Mouse (Mus musculus): Measurements from ENCODE around the gene Galr2. TPM values are rescaled to one million over a fixed set of nuclear protein-coding genes. Genes with fewer than 3 reads are reported as not detected.
A peak's percentile ranks its signal among the peaks of the same experiment; 100 is the strongest.
"Not testable (repeated sequence)": the region's sequence is repeated elsewhere in the genome, so short reads cannot be mapped to it uniquely, and the experiment has no call there.

Gene Galr2
- total RNA-seq, 2 experiments from 2014 or later, result not detected

DNA sequence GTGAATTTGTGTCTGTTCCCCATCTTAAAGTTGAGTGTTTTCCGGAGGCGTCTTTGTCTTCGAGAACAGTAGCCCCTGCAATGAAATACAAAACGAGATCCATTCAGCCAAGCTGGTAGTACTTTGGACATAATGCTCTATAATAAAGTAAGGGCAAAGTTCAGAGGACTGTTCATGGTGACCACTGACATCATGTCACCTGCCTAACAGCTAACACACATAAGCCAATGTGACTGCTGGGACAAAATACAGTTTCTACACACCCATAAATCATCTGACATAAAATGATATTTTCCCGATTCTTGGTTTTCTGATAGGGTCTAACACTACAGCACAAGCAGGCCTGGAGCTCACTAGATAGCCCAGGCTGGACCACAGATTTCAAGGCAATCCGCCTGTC is 12.4 kb upstream of the Galr2 start:
- DNase-seq, result no peak

DNA sequence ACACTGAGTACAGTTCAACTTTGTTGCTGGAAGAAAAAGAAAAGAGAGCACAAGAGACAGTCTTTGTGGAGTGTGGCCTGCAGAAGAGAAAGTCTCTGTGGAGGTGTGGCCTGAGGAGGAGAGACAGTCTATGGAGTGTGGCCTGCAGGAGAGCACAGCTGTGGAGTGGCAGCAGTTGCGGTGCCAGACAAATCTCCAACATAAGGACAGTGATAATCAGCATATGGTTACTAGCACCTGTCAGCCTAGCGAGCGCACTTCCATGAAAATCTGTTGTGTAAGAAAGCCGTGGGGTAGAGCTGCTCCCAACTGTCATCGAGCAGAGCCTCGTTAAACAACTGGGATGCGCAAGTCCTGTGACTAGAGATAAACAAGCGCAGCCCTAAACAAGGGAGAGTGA is 11.2 kb upstream of the Galr2 start:
- DNase-seq, result no peak
- intact Hi-C loops (cut with DNase I), result no loop called here

More for the DNA sequence above, 12.4 kb upstream of the Galr2 start:
- intact Hi-C loops (cut with DNase I), result no loop called here

DNA sequence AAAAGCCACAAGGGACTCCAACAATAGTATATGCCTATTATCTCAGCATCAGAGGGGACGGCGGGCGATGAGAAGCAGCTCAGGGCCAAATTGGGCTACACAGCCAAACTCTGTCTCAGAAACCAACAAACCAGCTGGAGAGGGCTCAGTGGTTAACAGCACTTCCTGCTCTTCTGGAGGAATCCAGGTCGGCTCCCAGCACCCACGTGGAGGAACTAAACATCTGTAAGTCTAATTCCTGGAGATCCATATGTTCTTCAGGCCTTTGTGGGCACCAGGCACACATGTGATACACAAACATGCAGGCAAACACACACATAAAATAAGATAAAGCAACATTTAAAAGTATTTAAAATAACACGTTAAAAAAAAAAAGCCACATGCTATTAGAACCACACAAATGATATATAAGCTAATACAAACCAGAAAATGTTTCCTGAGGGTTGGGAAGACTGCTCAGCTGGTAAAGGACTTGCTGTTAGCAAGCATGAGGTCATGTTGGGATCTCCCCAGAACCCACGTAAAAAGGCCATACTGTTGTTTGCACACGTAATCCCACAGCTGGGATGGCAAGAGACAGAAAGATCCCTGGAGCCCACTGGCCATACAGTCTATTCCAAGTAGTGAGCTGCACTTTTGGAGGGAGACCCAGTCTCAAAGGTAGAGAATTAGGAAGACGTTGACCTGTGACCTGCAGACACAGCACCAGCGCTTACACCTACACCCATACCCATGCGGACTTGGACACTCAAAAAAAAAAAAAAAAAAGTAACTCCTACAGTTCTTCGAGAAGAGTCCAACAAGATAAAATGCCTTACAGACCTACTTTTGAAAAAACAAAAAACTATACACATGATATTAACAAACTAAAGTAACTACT is 7.9 kb upstream of the Galr2 start:
- intact Hi-C loops (cut with DNase I), result loop anchor here (5.0 kb wide), 1 partner anchor 106 kb away; the partner anchor contains the start of gene Fbf1
- DNase-seq, result no peak

DNA sequence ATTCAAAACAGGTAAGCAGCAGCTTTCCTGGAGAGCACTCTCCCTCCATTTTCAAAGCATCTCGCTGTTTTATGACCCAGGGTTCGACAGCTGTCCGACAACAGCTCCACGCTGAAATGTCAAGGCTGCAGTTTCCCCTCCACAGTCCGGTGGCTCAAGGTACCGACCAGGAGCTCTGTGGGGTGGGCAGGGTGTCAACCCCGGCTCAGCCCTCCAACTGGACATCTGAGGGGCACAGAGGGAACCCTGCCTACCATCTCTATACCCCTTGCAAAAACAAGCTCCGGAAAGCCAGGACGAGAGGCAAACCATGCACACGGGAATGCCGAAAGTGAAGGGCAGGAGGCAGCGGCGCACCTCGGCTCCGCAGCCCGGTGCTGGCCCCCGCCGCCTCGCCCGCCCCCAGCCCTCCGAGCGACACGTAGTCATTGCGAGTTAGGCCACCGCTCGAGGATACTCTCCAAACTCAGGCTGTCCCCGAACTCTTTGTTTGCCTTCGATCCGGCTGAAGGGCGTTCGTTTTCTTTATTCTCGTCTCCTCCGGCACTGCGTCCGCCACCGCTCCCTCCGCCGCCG is 7.2 kb upstream of the Galr2 start:
- intact Hi-C loops (cut with DNase I), result loop anchor here (2.0 to 5.0 kb wide), 2 partner anchors 33 to 106 kb away; partner anchors contain the start of genes Exoc7 and Fbf1
- no peak for DNase-seq

DNA sequence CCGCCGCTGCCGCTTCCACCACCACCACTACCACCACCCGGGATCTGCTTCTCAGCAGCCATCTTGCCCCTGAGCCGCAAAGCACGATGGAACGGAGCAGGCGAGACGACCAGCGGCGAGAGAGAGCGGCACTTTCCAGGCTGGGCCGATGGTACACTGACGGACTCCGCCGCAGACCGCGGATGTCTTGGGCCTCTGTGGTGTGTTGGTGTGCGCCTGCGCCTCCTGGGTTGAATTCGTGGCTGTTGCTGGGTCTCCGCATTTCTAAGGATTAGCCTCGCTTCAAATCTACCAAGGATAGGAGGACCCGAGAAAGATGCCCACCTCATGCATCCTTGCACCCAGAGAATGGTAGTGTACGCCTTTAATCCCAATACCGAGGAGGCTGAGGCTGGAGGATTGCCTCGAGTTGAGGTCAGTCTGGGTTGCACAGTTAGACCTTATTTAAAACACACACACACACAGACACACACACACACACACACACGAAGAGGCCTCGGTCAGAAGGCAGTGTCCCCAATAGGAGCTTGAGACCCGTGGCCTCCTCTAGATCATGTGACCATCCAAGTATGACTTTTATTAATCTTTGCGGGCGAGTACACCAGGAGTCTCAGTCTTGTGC is 6.6 kb upstream of the Galr2 start, which contains the start of gene Srp68:
TSS of gene Srp68 (minus strand) at position 173 of the 622 bp plus-strand sequence.
- intact Hi-C loops (cut with DNase I), result loop anchor here (2.0 to 5.0 kb wide), 2 partner anchors 33 to 107 kb away; partner anchors contain the start of genes Exoc7 and Fbf1
- DNase-seq, result peak; percentile 92 to 93

DNA sequence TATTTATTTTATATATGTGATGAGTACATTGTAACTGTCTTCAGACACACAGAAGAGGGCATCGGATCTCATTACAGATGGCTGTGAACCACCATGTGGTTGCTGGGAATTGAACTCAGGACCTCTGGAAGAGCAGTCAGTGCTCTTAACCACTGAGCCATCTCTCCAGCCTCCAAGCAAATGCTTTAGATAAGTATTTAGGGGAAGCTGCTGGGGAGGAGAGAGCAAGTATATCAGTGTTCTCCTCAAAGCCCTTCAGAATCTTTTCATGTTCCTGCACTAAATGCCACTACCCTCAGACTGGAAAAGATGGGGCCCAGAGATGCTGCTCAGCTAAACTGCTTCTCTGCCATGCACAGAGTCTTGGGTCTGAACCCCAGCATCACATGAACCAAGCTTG is 3.6 kb upstream of the Galr2 start:
- DNase-seq; intact Hi-C loops (cut with DNase I): not testable (repeated sequence)

DNA sequence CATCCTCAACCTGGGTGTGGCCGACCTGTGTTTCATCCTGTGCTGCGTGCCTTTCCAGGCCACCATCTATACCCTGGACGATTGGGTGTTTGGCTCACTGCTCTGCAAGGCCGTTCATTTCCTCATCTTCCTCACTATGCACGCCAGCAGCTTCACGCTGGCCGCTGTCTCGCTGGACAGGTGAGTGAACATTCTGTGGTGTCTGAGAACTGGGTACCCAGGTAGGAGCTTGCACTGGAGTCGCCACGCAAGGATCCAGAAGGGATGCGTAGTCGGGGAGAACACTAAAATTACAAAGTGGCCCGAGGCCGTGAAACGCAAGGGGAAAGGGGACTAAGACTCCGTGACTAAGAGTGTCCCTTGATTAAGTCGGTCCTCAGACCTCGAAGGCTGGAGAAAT is 932 bp downstream of the Galr2 start:
- no peak for DNase-seq
- intact Hi-C loops (cut with DNase I), result no loop called here

DNA sequence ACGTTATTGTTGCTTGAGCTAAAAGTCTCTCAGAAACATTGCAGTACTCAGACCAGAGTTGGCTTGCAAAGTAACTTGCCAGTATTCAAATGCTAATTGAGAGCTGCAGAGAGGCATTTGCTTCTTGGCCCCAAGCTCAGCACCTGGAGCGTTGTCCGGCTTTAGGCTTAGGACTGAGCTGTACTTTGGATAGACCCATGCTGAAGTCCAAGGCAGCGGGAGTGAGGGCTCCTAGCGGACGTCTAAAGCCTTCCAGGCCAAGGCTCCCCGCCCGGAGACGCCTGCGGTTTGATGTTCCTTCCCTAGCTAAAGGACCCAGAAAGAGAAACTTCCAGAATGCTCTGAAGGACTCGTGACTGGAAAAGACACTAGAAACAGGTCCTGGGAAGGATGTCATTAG is 1.4 kb downstream of the Galr2 start:
- no peak for DNase-seq
- intact Hi-C loops (cut with DNase I), result no loop called here

DNA sequence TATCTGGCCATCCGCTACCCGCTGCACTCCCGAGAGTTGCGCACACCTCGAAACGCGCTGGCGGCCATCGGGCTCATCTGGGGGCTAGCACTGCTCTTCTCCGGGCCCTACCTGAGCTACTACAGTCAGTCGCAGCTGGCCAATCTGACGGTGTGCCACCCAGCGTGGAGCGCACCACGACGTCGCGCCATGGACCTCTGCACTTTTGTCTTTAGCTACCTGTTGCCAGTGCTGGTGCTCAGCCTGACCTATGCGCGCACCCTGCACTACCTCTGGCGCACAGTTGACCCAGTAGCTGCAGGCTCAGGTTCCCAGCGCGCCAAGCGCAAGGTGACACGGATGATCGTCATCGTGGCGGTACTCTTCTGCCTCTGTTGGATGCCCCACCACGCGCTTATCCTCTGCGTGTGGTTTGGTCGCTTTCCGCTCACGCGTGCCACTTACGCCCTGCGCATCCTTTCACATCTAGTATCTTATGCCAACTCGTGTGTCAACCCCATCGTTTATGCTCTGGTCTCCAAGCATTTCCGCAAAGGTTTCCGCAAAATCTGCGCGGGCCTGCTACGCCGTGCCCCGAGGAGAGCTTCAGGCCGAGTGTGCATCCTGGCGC is 2.3 kb downstream of the Galr2 start:
- DNase-seq, result no peak
- intact Hi-C loops (cut with DNase I), result no loop called here

DNA sequence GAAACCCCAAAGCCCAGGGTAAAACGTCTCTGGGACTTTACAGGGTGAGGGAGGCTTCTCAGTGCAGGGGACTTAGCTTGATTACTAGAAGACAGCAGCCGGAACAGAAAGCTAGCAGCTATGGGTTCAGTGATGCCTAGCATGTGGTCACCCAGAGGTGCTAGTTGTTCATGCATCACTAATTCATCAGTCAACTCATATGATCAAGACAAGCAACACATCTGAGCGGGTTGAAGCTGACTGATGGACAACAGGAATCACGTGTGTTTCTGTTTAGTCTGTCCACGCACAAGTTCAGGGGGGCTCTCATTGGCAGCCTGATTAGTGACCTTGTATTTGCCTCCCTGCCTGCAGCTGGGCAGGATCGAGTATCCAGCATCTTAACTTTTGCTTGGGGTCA is 3.2 kb downstream of the Galr2 start:
- DNase-seq, result no peak
- intact Hi-C loops (cut with DNase I), result no loop called here

DNA sequence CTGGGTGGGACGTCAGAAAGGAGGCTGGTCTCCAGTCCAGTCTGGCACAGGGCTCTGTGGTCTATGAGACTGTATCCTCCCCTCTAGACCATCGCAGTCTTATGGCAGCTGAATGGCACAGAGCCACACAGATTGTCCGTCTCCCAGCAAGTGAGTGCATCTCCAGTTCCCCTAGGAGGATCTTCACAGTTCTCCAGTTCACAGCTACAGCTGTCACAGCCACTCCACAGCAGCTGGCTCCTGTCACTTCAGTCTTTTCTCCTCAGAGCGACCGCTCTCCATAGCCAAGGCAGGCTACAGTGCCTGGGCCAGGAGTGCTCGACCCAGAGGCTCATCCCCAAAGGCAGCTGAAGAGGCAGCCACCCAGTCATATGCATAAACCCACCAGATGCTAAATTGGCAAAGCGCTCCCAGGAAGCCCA is 5.0 kb downstream of the Galr2 start:
- DNase-seq, result peak in 1 of 2 experiments; percentile 23
- intact Hi-C loops (cut with DNase I), result no loop called here

DNA sequence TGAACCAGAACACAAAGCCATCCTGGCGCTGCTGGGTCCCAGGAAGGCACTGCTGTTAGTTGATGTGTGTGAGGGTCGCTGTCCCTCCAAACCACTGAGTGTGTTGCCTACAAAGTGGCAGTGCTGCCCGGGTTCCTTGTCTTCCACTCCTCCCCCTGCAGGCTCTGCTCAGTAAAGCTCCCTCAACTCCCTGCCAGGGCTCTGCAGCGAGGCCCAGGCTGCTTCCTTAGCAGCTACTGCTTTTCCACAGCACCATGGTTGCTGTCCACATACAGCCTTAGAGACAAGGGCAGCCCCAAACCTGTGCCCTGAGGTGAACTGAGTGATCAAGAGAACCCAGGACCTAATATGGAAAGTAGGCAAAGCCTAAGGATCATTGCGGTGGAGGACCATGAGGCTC is 6.6 kb downstream of the Galr2 start:
- no peak for DNase-seq
- intact Hi-C loops (cut with DNase I), result no loop called here

DNA sequence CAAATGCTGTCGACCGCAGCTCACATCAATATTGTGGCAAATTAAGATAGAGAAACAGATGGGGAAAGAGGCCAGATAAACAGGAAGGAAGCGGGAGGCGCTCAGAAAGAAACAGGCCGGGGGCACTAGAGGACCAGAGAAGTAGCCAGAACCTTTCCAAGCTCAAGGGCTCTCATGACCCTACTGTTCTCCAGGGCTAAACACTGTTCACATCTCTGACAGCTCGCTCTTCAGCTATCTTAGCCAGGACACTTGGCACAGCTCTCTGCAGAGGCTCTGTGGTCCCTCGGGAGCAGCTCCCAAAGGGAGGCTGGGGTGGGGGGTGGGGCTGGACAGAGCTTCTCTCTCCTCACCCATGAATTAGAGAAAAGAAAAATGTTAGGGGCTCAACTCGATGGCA is 9.8 kb downstream of the Galr2 start:
- no peak for DNase-seq
- intact Hi-C loops (cut with DNase I), result loop anchor here (5.0 kb wide), 1 partner anchor 153 kb away; the partner anchor contains the start of gene Mrpl38

DNA sequence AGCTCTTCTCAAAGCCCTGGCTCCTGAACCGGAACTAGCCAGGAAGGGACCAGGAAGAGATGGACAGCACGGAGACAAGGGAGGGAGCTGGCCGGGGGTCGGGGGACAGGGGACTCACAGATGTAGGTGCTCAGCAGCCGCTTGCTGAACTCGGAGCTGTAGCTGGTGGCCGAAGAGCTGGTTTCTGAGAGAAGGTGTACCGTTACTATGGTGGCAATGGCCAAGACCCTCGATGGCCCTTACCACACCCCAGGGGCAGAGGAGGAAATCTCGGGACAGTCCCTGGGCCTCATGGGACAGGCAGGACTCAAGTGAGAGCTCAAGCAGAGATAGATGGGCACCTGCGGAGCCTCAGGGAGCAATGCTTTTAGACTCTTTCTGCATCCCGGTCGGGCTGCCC is 11.7 kb downstream of the Galr2 start:
- intact Hi-C loops (cut with DNase I), result loop anchor here (5.0 kb wide), 1 partner anchor 155 kb away; the partner anchor contains the start of gene Mrpl38
- DNase-seq, result no peak

DNA sequence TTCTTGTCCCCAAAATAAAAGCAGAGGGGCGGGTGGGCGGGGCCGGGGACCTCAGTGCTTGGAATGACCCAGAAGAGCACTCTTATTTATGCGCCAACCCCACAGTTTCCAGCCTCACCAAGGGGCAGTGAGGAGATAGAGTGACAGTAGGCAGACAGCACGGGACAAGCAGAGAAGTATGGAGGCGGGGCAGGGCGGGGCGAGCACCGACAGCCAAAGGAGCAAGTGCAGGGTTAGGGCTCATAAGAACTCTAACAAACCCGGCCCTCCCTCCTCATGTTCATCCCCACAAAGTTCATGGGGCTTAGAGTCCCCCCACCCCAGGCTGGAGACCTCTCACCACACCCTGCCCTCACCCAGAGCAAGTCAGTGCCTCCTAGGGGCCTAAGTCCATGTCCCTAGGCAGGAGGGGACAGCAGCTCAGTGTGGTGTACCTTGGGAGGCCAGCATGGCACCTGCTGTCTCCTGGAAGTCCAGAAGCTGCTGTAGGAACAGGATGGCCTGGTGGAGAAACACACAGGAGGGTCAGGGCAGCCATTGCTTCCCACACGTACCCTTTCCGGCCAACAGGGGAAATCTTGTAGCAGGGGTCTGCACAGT is 12.9 kb downstream of the Galr2 start:
- no peak for DNase-seq
- intact Hi-C loops (cut with DNase I), result loop anchor here (1.0 to 5.0 kb wide), 2 partner anchors 67 to 156 kb away; partner anchors contain the start of gene Mrpl38

DNA sequence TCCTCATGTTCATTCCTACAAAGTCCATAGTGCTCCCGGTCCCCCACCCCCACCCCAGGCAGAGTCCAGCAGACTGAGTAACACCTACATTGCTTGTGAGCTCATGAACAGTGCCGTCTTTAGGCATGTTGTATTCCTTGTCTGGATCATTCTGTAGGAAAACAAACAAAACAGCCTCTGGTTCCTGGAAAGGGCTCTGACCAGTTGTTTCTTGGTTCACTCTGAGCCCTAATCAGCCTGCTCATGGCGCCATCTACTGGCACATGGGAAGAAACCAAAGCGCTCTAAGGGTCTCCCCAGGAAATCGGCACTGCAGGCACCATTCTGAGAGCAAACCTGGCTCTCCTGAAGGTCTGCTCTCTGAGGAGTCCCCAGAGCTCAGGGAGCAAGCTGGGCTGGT is 13.6 kb downstream of the Galr2 start:
- intact Hi-C loops (cut with DNase I), result loop anchor here (1.0 to 5.0 kb wide), 2 partner anchors 68 to 157 kb away; partner anchors contain the start of gene Mrpl38
- peak; percentile 48 to 50 for DNase-seq

DNA sequence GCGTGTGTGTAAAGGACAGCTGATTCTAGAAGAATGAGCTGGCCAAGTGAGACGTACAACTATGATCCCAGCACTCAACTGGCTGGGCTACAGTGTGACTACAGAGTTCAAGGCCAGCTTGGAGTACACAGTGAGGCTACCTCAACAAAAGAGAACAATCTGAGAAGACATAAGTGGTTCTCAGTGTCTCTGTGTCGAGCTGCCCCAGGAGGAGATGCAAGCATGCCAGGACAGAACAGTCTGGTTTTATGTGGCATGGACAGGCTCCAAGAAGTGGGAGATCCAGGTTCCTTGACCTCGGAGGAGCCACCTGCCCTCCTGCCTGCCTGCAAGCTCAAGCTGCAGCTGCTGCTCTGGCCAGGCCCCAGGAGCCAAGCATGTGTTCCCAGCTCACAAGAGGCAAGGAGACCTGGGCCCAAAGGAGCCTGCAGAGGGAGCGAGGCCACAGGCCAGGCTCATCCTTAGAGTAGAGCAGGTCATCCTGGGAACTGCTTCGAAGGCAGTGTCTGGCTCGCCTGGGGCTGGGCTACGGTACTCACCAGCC is 15.5 kb downstream of the Galr2 start:
- intact Hi-C loops (cut with DNase I), result no loop called here
- DNase-seq, result no peak

DNA sequence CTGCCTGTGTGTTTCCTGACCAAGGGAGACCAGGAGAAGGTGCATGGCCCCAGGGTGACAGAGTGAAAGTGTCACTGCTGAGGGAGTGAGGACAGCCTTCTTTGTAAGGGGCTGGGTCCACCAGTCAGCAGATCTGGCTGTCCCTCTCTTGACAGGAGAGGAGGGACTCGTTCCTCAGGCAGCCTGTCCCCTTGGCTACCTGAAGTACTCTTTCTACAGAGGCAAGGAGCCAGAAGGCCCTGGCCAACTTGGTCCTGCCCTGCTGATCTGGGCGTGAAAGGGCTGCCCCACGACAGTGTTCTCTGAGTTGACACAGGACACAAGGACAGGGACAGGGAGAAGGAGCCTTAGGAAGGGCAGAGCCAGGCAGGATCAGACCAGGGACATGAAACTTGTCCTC is 16.3 kb downstream of the Galr2 start:
- DNase-seq, result no peak
- intact Hi-C loops (cut with DNase I), result no loop called here

DNA sequence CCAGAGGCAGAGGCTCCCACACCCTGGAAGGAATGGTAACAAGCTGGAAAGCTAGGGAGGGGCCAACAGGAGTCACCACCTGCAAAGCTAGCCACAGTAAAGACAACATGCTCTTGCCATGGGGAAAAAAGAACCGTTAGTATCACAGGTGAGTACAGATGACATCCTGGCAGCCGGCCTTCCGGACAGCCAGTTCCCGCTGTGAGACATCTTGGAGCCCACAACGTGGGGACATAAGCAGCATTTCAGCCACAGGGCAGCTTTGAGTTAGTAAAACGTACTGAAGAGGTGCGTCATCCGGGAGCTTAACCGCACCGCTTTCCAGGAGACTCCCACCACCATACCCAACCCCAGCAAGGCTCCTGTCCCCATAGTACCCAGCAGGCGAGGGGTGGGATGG is 17.5 kb downstream of the Galr2 start:
- no peak for DNase-seq
- intact Hi-C loops (cut with DNase I), result no loop called here

DNA sequence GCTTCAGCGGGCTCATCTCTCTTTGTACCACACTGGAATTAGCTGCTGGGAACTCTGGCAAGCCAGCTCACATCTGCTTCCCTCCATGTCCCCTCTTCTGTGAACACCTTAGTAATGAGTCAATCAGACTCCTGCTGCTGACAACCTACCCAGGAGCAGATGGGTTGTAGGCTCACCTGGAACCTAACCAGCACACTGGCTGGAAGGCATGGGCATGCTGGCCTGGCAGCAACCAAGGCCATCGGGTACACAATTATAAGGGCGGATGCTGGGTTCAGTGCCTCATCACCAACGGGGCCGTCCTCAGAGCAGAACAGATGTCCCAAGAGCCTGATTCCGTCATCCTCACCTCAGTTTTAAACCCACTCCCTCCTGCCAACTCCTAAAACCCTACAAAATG is 17.9 kb downstream of the Galr2 start:
- no peak for DNase-seq
- intact Hi-C loops (cut with DNase I), result no loop called here

Measured in heart, postnatal 36 days (tissue).